Mouse (Mus musculus) cortical plate, adult 2 months (tissue): ENCODE results near the gene Sh3rf3.

Source experiments
- CTCF ChIP-seq: fragments of 200-500 bp; IDR thresholded peaks from 2 replicates; pipeline ENCODE4 v1.5.1; 2011; ENCODE audit warnings: mild to moderate bottlenecking, control low read depth, low read length; ENCODE audit not compliant: insufficient read depth; ENCODE audit errors: extremely low read depth
- POLR2A ChIP-seq: fragments of 200-500 bp; IDR thresholded peaks from 2 replicates; pipeline ENCODE4 v1.6.1; 2011; ENCODE audit warnings: mild to moderate bottlenecking, low read length, control low read depth; ENCODE audit not compliant: insufficient read depth; ENCODE audit errors: extremely low read depth

DNA sequence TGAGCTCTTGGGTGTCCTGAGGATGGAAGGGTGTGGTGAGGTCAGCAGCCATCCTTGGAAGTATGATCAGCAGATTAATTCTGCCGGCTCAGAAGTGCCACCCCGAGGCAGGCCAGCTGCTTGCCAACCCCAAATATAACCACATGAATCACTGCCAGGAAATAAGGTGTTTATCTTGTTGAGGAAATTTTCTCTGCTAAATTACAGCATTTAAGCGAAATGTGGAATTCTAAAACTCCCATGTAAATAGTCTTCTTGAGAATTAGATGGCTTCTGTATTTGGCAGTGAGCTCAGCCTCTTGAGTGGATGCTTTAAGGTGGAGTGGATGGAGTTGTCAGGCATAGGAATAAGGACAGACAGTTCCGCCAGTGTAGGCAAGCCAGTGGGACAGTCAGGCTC, 259.7 kb downstream of the Sh3rf3 start:
- 0 out of 2 replicates have a peak, but pooled peaks have one; percentile 4 for TF ChIP-seq CTCF
- no peak for TF ChIP-seq POLR2A
